Mouse (Mus musculus) embryonic facial prominence, embryonic 12.5 days (tissue): ENCODE results near the gene Elmo2. TPM values are rescaled to one million over a fixed set of nuclear protein-coding genes. Genes with fewer than 3 reads are reported as not detected.

Experiments
- ATAC-seq: fragments of 200-750 bp; cut with Nextera tagmentation; 2 replicates; pipeline ENCODE4 v1.8.0; 2017; ENCODE audit not compliant: insufficient number of reproducible peaks, insufficient read depth, low FRiP score, low TSS enrichment
- H3K27ac ChIP-seq: fragments of 300-500 bp; sonication (generic); 2 replicates; pipeline ENCODE4 v1.5.1; 2016; ENCODE audit warnings: mild to moderate bottlenecking
- H3K27me3 ChIP-seq: fragments of 300-500 bp; sonication (generic); 2 replicates; pipeline ENCODE4 v1.6.1; 2016; ENCODE audit warnings: mild to moderate bottlenecking, moderate library complexity
- H3K36me3 ChIP-seq: fragments of 300-500 bp; sonication (generic); 2 replicates; pipeline ENCODE4 v1.6.1; 2016; ENCODE audit warnings: mild to moderate bottlenecking
- H3K4me1 ChIP-seq: fragments of 300-500 bp; sonication (generic); 2 replicates; pipeline ENCODE4 v1.6.1; 2016
- H3K4me2 ChIP-seq: fragments of 300-500 bp; sonication (generic); replicated peaks from 2 replicates; pipeline ENCODE4 v1.6.1; 2016; ENCODE audit warnings: mild to moderate bottlenecking, moderate library complexity
- H3K4me3 ChIP-seq: fragments of 300-500 bp; sonication (generic); 2 replicates; pipeline ENCODE4 v1.5.1; 2016; ENCODE audit warnings: mild to moderate bottlenecking
- H3K9ac ChIP-seq: fragments of 300-500 bp; sonication (generic); 2 replicates; pipeline ENCODE4 v1.6.1; 2016; ENCODE audit warnings: mild to moderate bottlenecking, moderate library complexity
- H3K9me3 ChIP-seq: fragments of 300-500 bp; sonication (generic); 2 replicates; pipeline ENCODE4 v1.6.1; 2016; ENCODE audit warnings: mild to moderate bottlenecking, moderate library complexity
- WGBS: fragments of 180-500 bp; shearing (Covaris S2); methylation state at CpG from one replicate; pipeline ENCODE4 v1.1.7; 2016; 5-methylcytosine and 5-hydroxymethylcytosine counted together
- polyA plus RNA-seq: library from polyadenylated mRNA; unstranded; fragments of >200 nt; fragmentation: Nextera tagmentation; extraction: Ambion mirVana; gene quantifications from 2 replicates; pipeline ENCODE4 v1.2.1, GENCODE M21; 2016

The Elmo2 gene
- polyA plus RNA-seq, 1 experiment from 2014 or later, result 91.7 TPM

DNA sequence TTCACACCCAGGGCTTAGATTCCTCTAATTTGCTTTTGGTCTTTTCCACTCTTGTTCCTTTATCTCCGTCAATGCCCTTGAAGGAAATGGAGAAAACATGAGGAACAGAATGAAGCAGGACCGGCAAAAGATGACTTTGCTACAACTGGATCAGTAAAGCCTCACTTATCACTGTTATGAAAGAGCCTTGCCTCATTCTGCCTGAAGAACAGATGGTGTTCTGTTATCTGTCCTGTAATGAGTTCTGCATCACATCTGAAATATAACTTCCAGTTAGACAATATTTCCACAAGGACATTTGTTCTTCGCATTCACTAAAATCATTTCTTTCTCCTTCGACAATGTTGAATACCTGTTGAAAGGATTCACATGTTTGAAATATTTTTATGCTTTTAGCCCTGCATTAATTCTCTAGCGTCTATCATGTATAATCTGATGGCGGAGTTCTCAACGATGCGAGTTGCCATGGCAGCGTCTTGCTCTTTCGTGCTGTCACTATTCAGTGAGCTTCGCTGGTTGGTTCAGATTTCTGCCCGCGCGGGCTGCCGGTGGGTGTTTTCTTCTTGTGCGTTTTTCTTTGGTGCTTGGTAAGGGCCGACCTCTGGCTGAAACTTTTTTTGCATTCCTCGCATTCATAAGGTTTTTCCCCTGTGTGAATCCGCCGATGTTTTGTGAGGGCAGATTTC is 25.7 kb upstream of the Elmo2 start:
- no peak for ATAC-seq
- Histone ChIP-seq H3K4me1 (no peaks in the 10 kb centered on the region), H3K9me3 (peaks cover 21% of the 10 kb centered on the region), H3K9ac (no peak overlapping the region), H3K4me2 (no peak overlapping the region), H3K27me3 (no peaks in the 10 kb centered on the region), H3K27ac (no peak overlapping the region), H3K4me3 (no peak overlapping the region), H3K36me3 (peaks cover 7% of the 10 kb centered on the region)
- WGBS, result 88% methylated on average over 20 of the region's 20 CpGs

DNA sequence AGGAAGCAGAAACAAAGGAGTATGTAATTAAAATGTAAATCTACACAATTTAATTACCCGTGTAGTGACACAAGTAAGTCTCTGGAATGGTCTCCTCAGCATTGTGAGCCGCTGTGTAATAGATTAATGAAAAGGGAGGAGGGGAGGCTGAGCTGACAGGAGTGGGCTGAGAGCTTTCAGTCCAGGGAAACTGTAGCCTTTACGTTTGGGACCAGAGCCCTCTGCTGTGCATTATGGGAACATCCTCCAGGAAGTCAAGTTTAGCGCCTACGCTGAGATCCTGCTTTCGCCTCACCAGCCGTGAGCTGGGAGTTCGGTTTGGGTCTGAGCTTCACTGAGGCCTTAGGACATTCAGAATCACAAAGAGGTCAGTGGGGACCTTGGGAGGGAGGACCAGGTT is 23.2 kb upstream of the Elmo2 start:
- Histone ChIP-seq H3K9me3 (peaks cover 21% of the 10 kb centered on the region), H3K27me3 (no peaks in the 10 kb centered on the region), H3K4me1 (no peaks in the 10 kb centered on the region), H3K36me3 (peaks cover 7% of the 10 kb centered on the region), H3K4me3 (no peak overlapping the region), H3K9ac (no peak overlapping the region), H3K27ac (no peak overlapping the region), H3K4me2 (no peak overlapping the region)
- 20% methylated on average over 8 of the region's 8 CpGs for WGBS
- no peak for ATAC-seq

DNA sequence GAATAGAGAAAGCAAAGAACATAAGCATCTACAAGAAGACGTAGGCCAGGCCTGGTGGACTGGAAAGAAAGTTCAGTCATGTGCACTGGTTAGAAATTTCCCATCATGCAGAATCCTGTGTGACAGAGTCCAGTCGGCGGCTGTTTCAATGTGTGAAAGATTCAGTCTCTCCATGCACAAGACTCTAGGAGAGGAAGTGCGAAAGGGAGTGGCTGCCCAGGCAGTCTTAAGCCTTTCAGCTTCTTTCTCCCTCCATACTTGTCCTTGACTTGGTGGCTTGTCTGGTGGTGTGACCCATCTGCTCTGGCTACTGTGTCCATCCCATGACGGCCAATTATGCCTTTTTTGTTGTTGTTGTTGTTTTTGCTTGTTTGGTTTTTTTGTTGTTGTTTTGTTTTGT is 19.9 kb upstream of the Elmo2 start:
- no peaks in the 10 kb centered on the region for H3K27me3 ChIP-seq
- 92% methylated on average over 5 of the region's 5 CpGs for WGBS
- H3K4me2 ChIP-seq, result no peak overlapping the region
- H3K4me3 ChIP-seq, result no peak overlapping the region
- H3K9me3 ChIP-seq, result no peaks in the 10 kb centered on the region
- no peaks in the 10 kb centered on the region for H3K36me3 ChIP-seq
- no peak overlapping the region for H3K9ac ChIP-seq
- ATAC-seq, result no peak
- H3K27ac ChIP-seq, result no peak overlapping the region
- H3K4me1 ChIP-seq, result no peaks in the 10 kb centered on the region

DNA sequence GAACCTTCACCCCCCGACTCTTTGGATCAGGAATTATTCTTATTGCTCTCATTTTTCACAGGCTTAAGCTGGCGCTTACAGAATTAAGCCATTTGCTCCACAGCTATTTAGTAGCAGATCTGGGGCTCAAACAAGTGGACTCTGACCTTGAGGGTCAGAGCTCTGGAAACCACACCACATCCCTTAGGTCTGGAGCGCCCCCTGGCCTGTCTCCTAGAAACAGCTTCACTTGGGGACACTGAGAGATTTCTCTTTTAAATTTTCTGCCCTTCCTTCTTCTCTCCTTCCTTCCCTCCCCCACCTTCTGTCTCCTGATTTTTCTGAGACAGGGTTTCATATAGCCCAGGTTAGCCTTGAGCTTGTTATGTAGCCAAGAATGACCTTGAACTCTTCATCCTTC is 10.9 kb upstream of the Elmo2 start:
- ATAC-seq, result no peak
- no peaks in the 10 kb centered on the region for H3K27me3 ChIP-seq
- H3K4me1 ChIP-seq, result 0 out of 2 replicates have a peak, but pooled peaks cover 4% of the 10 kb centered on the region
- H3K27ac ChIP-seq, result no peak overlapping the region
- H3K4me2 ChIP-seq, result no peak overlapping the region
- H3K4me3 ChIP-seq, result no peak overlapping the region
- 25% methylated on average over 3 of the region's 3 CpGs for WGBS
- H3K9me3 ChIP-seq, result no peaks in the 10 kb centered on the region
- H3K9ac ChIP-seq, result no peak overlapping the region
- H3K36me3 ChIP-seq, result no peaks in the 10 kb centered on the region

DNA sequence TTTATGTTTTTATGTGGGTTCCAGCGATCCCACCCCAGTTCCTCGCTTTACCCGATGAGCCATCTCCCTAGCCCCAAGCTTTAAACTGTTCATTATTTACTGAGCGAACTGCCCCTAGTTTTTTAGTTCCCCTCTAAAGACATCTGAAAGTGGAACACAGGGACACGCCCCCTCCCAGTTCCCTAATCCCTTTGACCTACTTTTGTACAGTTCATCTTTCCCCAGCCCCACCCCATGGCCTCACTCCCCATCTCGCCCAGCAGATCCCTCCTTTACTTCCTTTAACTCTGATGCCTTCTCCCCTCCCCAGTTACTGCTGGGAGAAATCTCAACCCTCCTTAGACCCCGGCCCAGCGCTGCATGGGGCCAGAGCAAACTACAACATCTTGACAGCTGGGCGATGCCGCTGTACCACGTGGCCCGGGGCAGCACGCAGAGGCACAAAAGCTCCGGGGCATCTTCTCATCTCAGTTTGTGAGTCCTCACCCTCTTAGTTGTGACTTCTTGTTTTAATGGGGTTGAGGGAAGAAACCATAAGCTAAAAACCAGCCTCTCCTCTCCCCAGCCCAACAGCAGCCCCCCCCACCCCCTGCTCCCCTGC is 6.4 kb upstream of the Elmo2 start:
- Histone ChIP-seq H3K4me1 (0 out of 2 replicates have a peak, but pooled peaks cover 4% of the 10 kb centered on the region), H3K4me2 (no peak overlapping the region), H3K36me3 (no peaks in the 10 kb centered on the region), H3K27ac (no peak overlapping the region), H3K4me3 (no peak overlapping the region), H3K27me3 (no peaks in the 10 kb centered on the region), H3K9me3 (no peaks in the 10 kb centered on the region), H3K9ac (no peak overlapping the region)
- no peak for ATAC-seq
- 46% methylated on average over 14 of the region's 14 CpGs for WGBS

DNA sequence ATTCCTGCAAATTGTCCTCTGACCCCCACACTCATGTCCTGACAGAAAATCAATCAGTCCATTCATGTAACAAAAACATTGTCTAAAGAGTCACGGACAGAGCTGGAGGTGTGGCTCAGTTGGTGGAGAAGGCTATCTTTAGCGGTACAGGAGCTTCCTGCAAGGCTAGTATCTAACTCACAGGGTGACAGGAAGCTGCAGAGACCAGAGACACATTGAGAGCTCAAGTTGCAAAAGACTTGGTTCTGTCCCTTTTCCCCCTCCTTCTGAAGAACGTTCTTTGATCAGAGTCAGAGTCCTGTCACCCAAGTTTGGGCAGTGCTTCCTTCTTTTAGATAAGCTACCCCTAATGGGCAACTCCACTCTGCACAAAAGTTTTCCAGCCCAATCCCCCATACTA is 3.4 kb upstream of the Elmo2 start:
- WGBS, result 48% methylated on average over 3 of the region's 3 CpGs
- no peaks in the 10 kb centered on the region for H3K27me3 ChIP-seq
- ATAC-seq, result no peak
- no peaks in the 10 kb centered on the region for H3K36me3 ChIP-seq
- peaks cover 14% of the 10 kb centered on the region for H3K4me1 ChIP-seq
- no peak overlapping the region for H3K27ac ChIP-seq
- no peaks in the 10 kb centered on the region for H3K9me3 ChIP-seq
- H3K4me3 ChIP-seq, result no peak overlapping the region
- no peak overlapping the region for H3K4me2 ChIP-seq
- no peak overlapping the region for H3K9ac ChIP-seq

DNA sequence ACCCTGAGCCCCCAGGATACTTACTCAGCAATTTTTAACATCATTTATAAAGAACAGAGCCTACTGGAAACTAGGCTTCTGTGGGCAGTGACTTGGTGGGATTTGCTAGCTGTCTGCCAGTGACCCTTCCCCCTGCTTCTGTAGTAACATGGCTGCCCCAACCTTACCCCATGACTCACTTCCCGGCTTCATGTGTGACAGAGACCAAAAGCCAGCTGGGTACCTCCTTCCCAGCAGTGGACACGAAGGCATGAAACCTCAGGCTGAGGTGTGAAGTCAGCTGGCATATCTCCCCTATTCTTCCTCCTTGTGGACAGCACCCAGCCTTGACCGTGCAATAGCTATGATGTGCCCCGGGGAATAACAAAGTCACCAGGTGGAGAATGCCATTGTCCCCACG is 2.5 kb upstream of the Elmo2 start:
- 83% methylated on average over 5 of the region's 5 CpGs for WGBS
- Histone ChIP-seq H3K9ac (no peak overlapping the region), H3K27me3 (no peaks in the 10 kb centered on the region), H3K4me1 (peaks cover 24% of the 10 kb centered on the region), H3K4me2 (no peak overlapping the region), H3K27ac (no peak overlapping the region), H3K4me3 (no peak overlapping the region), H3K36me3 (no peaks in the 10 kb centered on the region), H3K9me3 (no peaks in the 10 kb centered on the region)
- no peak for ATAC-seq

DNA sequence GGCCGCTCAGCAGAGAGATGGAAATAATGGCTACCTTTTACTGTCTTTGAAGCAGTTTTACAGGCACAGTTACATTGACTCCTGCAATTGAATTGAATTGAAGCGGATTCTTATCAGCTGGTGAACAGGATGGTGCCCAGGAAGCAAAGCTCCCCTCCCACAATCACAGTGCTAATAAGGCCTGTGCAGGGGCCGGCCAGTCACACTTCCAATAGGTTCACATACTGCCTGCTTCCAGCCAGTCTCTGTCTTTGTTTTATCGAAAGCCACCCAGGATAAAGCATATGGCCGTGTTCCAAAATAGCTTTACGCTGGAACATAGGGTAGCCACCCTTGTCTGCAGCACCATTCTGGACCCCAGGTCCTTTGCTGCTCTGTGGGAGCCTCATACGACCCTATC is 1.1 kb upstream of the Elmo2 start:
- no peak overlapping the region for H3K27ac ChIP-seq
- no peak for ATAC-seq
- H3K36me3 ChIP-seq, result no peaks in the 10 kb centered on the region
- H3K4me1 ChIP-seq, result peaks cover 22% of the 10 kb centered on the region
- H3K4me3 ChIP-seq, result peak overlapping the region; percentile 92
- H3K4me2 ChIP-seq, result peak overlapping the region; percentile 92
- no peaks in the 10 kb centered on the region for H3K27me3 ChIP-seq
- H3K9ac ChIP-seq, result peak overlapping the region; percentile 60; the same call in 1 of the 2 replicates
- H3K9me3 ChIP-seq, result no peaks in the 10 kb centered on the region
- WGBS, result 53% methylated on average over 7 of the region's 7 CpGs

DNA sequence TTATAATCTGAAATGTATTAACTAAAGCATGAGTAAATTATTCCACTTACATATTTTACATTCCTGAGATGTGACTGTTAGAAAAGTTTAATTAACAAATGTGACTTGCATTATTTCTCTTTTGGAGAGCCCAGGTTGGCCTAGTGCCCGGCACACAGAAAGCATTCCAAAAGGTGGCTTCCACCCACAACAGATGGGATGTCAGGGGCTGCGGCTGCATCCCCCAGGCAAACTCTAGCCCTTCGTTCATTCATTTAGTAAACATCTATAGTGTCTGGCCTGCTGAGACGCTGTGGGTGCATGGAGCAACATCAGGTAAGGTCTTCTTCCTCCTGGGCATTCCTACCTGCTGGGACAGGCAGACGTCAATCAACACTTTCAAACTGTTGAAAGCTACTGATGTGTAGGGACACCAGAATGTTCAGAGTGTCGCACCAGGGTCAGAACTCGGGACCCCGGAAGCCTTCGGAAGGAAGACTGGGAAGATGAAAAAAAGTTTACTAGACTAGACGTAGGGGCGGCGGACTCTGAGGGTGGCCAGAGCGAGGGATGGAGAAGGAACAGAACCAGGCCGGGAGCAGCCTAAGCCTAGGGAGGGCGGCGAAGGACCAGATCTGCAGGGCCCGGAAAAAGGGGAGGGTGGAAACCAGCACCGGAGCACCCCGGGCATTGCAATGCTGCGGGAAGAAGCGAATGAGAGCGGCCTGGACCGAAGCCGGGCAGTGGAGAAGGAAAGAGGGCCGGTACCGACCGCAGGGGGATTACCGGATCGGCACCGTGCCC is 567 bp downstream of the Elmo2 start:
- under 1% methylated on average over 24 of the region's 30 CpGs for WGBS
- ATAC-seq, result peak; percentile 11; the same call in 1 of the 2 replicates
- Histone ChIP-seq H3K9ac (peak overlapping the region; percentile 90), H3K9me3 (no peaks in the 10 kb centered on the region), H3K36me3 (no peaks in the 10 kb centered on the region), H3K4me2 (peak overlapping the region; percentile 92), H3K27ac (peak overlapping the region; percentile 69), H3K4me1 (peaks cover 38% of the 10 kb centered on the region), H3K4me3 (peak overlapping the region; percentile 92), H3K27me3 (no peaks in the 10 kb centered on the region)

DNA sequence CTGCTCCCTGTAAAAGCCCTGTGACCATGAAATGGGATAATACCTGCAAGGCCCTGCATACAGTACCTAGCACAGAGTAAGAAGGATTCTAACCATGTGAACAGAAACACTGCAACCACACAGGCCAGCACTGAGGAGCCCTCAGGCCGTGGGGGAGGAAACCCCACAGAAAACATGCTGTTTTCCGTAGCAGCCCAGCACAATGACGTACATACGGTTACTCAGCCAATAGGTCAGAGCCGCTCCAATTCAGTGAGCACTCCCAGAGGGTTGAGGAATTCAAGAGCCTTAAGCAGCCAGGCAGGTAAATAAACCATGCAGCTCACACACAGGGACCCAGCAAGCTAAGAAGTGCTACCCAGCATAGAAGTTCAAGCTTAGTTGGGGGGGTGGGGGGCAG is 2.4 kb downstream of the Elmo2 start:
- Histone ChIP-seq H3K4me2 (0 out of 2 replicates have a peak overlapping the region, but pooled peaks have one; percentile 92), H3K4me3 (no peak overlapping the region), H3K4me1 (peaks cover 44% of the 10 kb centered on the region), H3K36me3 (no peaks in the 10 kb centered on the region), H3K27ac (no peak overlapping the region), H3K27me3 (no peaks in the 10 kb centered on the region), H3K9me3 (no peaks in the 10 kb centered on the region), H3K9ac (no peak overlapping the region; the same call in 1 of the 2 replicates)
- no peak for ATAC-seq
- WGBS, result 20% methylated on average over 5 of the region's 5 CpGs

DNA sequence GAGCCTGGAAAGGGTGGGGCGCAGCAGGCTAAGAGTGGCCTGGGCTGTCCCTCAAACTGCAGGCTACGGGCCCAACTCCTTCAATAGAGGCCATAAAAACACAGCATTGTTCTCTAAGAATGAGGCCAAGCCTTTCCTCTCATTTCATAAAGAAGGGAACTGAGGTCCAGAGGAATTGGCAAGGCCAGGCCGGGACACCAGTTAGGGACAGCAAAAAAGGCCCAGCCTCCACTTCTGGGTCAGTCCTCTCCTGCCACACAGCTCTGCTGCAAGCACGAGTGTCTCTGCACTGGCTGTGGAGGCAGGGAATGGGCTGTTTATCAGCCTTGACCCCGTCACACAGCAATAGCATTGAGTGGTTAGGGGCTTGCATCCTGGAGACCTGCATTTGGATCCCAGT is 2.8 kb downstream of the Elmo2 start:
- H3K9ac ChIP-seq, result no peak overlapping the region
- no peak overlapping the region for H3K27ac ChIP-seq
- no peak for ATAC-seq
- no peak overlapping the region for H3K4me3 ChIP-seq
- H3K27me3 ChIP-seq, result no peaks in the 10 kb centered on the region
- H3K4me1 ChIP-seq, result peaks cover 49% of the 10 kb centered on the region
- 68% methylated on average over 5 of the region's 5 CpGs for WGBS
- no peaks in the 10 kb centered on the region for H3K36me3 ChIP-seq
- no peak overlapping the region for H3K4me2 ChIP-seq
- H3K9me3 ChIP-seq, result no peaks in the 10 kb centered on the region
